Mouse (Mus musculus) neural tube, embryonic 11.5 days (tissue): Measurements from ENCODE around the gene Nr2f1. TPM values are rescaled to one million over a fixed set of nuclear protein-coding genes. Genes with fewer than 3 reads are reported as not detected.
"Not testable (repeated sequence)": the region's sequence is repeated elsewhere in the genome, so short reads cannot be mapped to it uniquely, and the experiment has no call there.

Experiments
- ATAC-seq: fragments of 200-750 bp; cut with Nextera tagmentation; 2 replicates; pipeline ENCODE4 v1.8.0; 2017; ENCODE audit warnings: moderate number of reproducible peaks, mild to moderate bottlenecking, moderate TSS enrichment, moderate library complexity; ENCODE audit not compliant: insufficient read depth, low FRiP score, low TSS enrichment
- DNase-seq: peaks from one replicate; pipeline ENCODE4 v3.0.0-alpha.2; 2015; ENCODE audit warnings: low spot score
- H3K27ac ChIP-seq: fragments of 300-500 bp; sonication (generic); 2 replicates; pipeline ENCODE4 v1.5.1; 2014; ENCODE audit warnings: low read depth, mild to moderate bottlenecking, low read length
- H3K27me3 ChIP-seq: fragments of 300-500 bp; sonication (generic); 2 replicates; pipeline ENCODE4 v1.6.1; 2014; ENCODE audit warnings: mild to moderate bottlenecking, low read length, mixed read lengths; ENCODE audit not compliant: control insufficient read depth, insufficient read depth
- H3K36me3 ChIP-seq: fragments of 300-500 bp; sonication (generic); 2 replicates; pipeline ENCODE4 v1.6.1; 2014; ENCODE audit warnings: mild to moderate bottlenecking, low read length, moderate library complexity, mixed read lengths; ENCODE audit not compliant: control insufficient read depth, insufficient read depth
- H3K4me1 ChIP-seq: fragments of 300-500 bp; sonication (generic); 2 replicates; pipeline ENCODE4 v1.6.1; 2014; ENCODE audit warnings: low read length, mixed read lengths; ENCODE audit not compliant: control insufficient read depth, insufficient read depth
- H3K4me2 ChIP-seq: fragments of 300-500 bp; sonication (generic); 2 replicates; pipeline ENCODE4 v1.6.1; 2014; ENCODE audit warnings: low read depth, mild to moderate bottlenecking, moderate library complexity
- H3K4me3 ChIP-seq: fragments of 300-500 bp; sonication (generic); 2 replicates; pipeline ENCODE4 v1.5.1; 2014; ENCODE audit warnings: low read depth, low read length
- H3K9ac ChIP-seq: fragments of 300-500 bp; sonication (generic); 2 replicates; pipeline ENCODE4 v1.6.1; 2014; ENCODE audit warnings: mild to moderate bottlenecking, low read length
- H3K9me3 ChIP-seq: fragments of 300-500 bp; sonication (generic); 2 replicates; pipeline ENCODE4 v1.6.1; 2016; ENCODE audit warnings: low read length; ENCODE audit not compliant: control insufficient read depth
- WGBS: fragments of 180-500 bp; shearing (Covaris S2); extraction: QIAGEN DNeasy Blood & Tissue Kit; methylation state at CpG from one replicate; pipeline ENCODE4 v1.1.7; 2014; 5-methylcytosine and 5-hydroxymethylcytosine counted together
- polyA plus RNA-seq: library from polyadenylated mRNA; unstranded; fragments of >200 nt; fragmentation: Nextera tagmentation; extraction: Ambion mirVana; gene quantifications from 2 replicates; pipeline ENCODE4 v1.2.1, GENCODE M21; 2014

Nr2f1 gene
- 61.2 and 62.9 TPM in 2 replicates for polyA plus RNA-seq

DNA sequence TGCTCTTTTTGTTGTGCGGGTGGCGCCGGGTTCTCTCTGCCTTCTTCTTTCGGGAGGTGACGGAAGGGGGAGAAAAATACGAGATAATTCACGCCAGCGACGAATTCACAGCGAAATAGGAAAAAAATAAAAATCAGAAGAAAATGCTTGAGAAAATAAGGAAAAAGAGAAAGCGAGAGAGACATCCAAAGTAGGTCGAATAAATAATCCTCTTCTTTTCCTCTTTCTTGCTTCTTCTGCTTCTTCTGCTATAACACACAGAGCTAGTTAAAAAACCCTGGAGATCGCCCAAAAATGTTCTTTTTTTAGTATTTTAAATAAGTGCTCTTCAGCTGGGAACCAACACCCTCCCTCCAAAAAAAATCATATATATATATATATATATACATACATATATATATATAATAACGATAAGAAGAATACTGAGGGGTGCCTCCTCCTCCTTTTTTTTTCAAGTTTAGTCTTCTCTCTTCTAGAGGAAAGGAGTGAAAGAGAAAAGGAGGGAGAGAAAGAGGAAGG lies at the start of gene Nr2f1:
Gene Nr2f1 (minus strand): TSS at position 116 of the 519 bp plus-strand sequence.
- DNase-seq (no peak), ATAC-seq (no peak)
- Histone ChIP-seq H3K27ac (peak within 1 kb of the TSS; percentile 100), H3K9me3 (no peaks in the 10 kb centered on the region), H3K4me2 (peak within 1 kb of the TSS; percentile 41), H3K27me3 (no peaks in the 10 kb centered on the region), H3K36me3 (peaks cover 5% of the 10 kb centered on the region; the same call in 1 of the 2 replicates), H3K4me1 (peaks cover 9% of the 10 kb centered on the region; the same call in 1 of the 2 replicates), H3K9ac (peak within 1 kb of the TSS; percentile 99), H3K4me3 (peak within 1 kb of the TSS; percentile 98)
- 0% methylated on average over 14 of the region's 14 CpGs for WGBS

DNA sequence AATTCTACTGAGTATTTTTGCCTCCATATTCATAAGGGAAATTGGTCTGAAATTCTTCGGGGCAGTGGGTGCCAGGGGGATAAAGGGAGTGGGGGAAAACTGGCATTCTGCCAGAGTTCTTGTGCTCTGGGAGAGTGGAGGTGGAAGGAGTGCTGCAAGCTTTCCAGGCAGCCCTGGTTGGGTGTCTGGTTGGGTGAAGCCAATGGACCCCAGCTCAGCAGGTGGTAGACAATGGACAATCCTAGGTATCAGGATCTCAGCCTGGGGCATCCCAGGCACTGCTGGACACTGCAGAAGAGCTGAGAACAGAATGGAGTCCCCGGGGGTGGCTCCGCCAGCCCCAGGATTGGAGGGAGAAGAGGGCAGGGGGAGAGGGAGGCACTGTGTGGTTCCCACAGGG lies 22.1 kb upstream of the Nr2f1 start:
- Histone ChIP-seq H3K27me3 (no peaks in the 10 kb centered on the region), H3K9ac (no peak overlapping the region), H3K27ac (no peak overlapping the region), H3K4me1 (no peaks in the 10 kb centered on the region), H3K9me3 (no peaks in the 10 kb centered on the region), H3K36me3 (no peaks in the 10 kb centered on the region), H3K4me2 (no peak overlapping the region), H3K4me3 (no peak overlapping the region)
- 96% methylated on average over 3 of the region's 3 CpGs for whole genome bisulfite sequencing
- DNase-seq (peak; percentile 8), ATAC-seq (no peak)

DNA sequence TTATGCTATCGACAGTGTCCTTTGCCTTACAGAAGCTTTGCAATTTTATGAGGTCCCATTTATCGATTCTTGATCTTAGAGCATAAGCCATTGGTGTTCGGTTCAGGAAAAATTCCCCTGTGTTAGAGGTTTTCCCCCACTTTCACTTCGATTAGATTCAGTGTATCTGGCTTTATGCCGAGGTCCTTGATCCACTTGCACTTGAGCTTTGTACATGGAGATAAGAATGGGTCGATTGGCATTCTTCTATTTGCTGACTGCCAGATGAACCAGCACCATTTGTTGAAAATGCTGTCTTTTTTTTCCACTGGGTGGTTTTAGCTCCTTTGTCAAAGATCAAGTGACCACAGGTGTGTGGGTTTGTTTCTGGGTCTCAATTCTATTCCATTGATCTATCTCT lies 20.7 kb upstream of the Nr2f1 start:
- not testable (repeated sequence) for ATAC-seq, H3K4me2 ChIP-seq, DNase-seq, H3K4me1 ChIP-seq, H3K36me3 ChIP-seq, H3K27me3 ChIP-seq, H3K4me3 ChIP-seq, H3K9me3 ChIP-seq, H3K9ac ChIP-seq, H3K27ac ChIP-seq
- 94% methylated on average over 6 of the region's 6 CpGs for WGBS

DNA sequence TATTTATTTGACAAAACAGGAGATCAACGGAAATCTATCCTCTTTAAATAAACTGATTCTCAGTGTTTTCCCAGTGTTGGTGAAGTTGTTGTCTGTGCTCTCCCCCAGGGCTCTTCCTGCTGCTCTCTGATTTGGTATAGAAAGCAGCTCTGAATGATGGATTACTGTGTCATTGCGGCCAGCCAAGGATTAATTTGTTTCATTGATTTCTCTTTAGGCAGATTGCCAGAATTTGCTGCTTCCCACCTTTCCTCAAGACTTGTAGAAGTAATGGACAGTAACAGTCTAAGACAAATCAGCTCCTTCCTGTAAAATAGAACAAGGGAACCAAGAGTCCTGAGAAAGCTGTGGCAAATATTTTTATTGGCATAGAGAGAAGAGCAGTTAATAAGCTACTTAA lies 15.7 kb upstream of the Nr2f1 start:
- no peak overlapping the region for H3K27ac ChIP-seq
- no peaks in the 10 kb centered on the region for H3K36me3 ChIP-seq
- 36% methylated on average over 2 of the region's 2 CpGs for WGBS
- no peak for ATAC-seq
- H3K9ac ChIP-seq: no peak overlapping the region
- H3K9me3 ChIP-seq: no peaks in the 10 kb centered on the region
- no peak overlapping the region for H3K4me2 ChIP-seq
- peak; percentile 12 for DNase-seq
- H3K4me3 ChIP-seq: no peak overlapping the region
- H3K4me1 ChIP-seq: peaks cover 7% of the 10 kb centered on the region
- no peaks in the 10 kb centered on the region for H3K27me3 ChIP-seq

DNA sequence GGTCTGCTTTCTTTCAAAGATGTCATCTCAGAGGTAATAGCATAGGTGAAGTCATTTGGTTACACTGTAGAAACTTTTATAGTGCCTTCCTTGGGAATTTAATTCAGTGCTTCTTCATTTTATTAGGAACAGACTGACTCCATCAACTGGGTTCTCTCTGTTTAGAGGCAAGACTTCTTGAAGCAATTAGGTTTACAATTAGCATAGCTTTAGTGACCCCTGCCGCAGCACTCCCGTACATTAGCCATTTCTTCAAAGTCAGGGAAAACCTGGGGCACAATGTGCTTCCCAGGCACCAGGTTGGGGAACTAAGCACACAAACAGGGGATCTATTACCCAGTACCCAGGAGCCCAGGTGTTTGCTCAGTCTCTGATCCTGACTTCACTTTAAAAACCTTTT lies 13.6 kb upstream of the Nr2f1 start:
- WGBS: 13% methylated on average over 2 of the region's 2 CpGs
- ATAC-seq: no peak
- Histone ChIP-seq H3K9ac (no peak overlapping the region), H3K4me3 (no peak overlapping the region), H3K4me2 (no peak overlapping the region), H3K4me1 (peaks cover 24% of the 10 kb centered on the region), H3K27ac (no peak overlapping the region), H3K27me3 (no peaks in the 10 kb centered on the region), H3K36me3 (no peaks in the 10 kb centered on the region), H3K9me3 (no peaks in the 10 kb centered on the region)
- DNase-seq: no peak

DNA sequence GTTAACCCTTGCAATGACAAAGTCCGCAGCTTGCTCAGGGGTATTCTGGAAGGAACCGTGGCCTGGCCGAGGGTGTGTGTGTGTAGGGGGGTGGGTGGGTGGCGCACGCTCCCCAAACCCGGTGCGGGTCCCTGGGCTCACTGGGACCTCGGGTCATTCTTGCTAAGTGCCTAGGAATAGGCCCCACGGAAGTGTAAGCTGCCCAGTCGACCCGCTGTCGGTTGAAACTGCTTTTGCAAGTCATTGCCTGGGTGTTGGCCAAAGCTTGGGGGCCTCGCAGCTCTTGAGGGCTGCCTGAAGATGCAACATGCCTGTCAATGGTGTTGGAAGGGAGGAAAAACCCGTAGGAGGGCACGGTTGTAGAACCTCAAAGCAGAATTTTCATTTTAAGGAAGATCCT lies 12.6 kb upstream of the Nr2f1 start:
- Histone ChIP-seq H3K4me3 (no peak overlapping the region), H3K4me2 (no peak overlapping the region), H3K4me1 (peaks cover 27% of the 10 kb centered on the region), H3K9ac (no peak overlapping the region), H3K9me3 (no peaks in the 10 kb centered on the region), H3K36me3 (no peaks in the 10 kb centered on the region), H3K27me3 (no peaks in the 10 kb centered on the region), H3K27ac (no peak overlapping the region)
- DNase-seq (no peak), ATAC-seq (no peak)
- WGBS: 20% methylated on average over 15 of the region's 15 CpGs

DNA sequence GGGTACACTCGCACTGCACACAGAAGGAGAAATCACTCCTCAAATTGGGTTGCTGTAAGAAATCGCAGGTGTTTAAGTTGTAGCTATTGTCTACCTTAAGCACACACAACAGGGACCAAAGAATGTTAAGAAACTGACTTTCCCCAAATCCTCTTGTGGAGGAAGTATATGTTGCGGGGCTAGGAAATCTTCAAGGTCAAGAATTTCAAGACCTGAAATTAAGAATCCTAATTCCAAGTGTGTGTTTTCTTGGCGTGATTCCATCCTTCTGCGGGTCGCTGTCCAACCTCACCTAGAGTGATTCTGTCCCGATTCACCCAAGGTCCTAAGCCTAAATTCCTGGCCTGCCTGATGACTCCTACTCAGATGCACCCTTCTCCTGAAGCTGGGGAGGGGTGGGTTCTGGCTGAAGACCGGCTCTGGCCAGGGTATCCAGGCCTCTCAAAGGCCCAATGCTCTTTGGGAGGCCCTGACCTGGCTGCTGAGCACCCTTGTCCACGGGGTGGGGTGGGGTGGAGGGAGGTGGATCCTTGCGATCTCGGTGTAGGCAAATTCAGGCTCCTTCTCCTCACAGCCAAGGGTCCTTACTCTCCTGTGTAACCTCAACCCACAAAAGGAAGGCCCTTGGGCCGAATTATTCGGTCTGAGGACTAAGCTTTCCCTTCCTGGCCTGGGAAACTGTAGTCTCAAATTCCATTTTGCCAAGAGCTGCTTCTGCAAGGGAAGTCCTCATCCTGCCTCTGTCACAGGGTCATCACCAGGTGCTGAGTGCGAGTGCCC lies 11.9 kb upstream of the Nr2f1 start:
- ATAC-seq (no peak), DNase-seq (no peak)
- H3K4me3 ChIP-seq: no peak overlapping the region
- no peak overlapping the region for H3K9ac ChIP-seq
- no peak overlapping the region for H3K4me2 ChIP-seq
- H3K9me3 ChIP-seq: no peaks in the 10 kb centered on the region
- H3K36me3 ChIP-seq: no peaks in the 10 kb centered on the region
- H3K4me1 ChIP-seq: peaks cover 31% of the 10 kb centered on the region
- WGBS: 20% methylated on average over 14 of the region's 14 CpGs
- no peaks in the 10 kb centered on the region for H3K27me3 ChIP-seq
- H3K27ac ChIP-seq: no peak overlapping the region

DNA sequence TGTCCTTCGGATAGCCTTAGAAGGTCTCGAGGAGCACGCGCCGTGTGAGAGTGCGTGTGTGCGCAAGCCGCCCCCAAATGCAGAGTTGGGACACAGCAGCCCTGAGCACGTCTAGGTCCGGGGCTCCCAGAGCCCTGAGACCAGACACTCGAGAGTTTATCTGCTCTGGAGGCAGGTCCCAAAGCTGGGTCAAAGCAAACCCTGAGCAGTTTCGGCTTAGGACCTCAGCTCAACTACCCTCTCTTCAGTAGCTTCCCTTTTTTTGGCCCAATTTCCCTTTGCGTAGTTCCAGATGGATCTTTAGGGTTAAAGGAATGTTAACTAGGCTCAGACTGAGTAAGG lies 11.2 kb upstream of the Nr2f1 start:
- H3K4me3 ChIP-seq: peak overlapping the region; percentile 38
- H3K9me3 ChIP-seq: no peaks in the 10 kb centered on the region
- H3K4me1 ChIP-seq: peaks cover 34% of the 10 kb centered on the region
- no peak overlapping the region for H3K27ac ChIP-seq
- H3K36me3 ChIP-seq: no peaks in the 10 kb centered on the region
- no peaks in the 10 kb centered on the region for H3K27me3 ChIP-seq
- peak overlapping the region; percentile 63 for H3K9ac ChIP-seq
- peak overlapping the region; percentile 82 for H3K4me2 ChIP-seq
- DNase-seq: no peak
- ATAC-seq: 0 out of 2 replicates have a peak, but pooled peaks have one; percentile 18
- 7% methylated on average over 13 of the region's 13 CpGs for WGBS
